Mouse (Mus musculus) left cerebral cortex, postnatal 10 days (tissue): ENCODE results near the gene Krtap28-13. TPM values are rescaled to one million over a fixed set of nuclear protein-coding genes. Genes with fewer than 3 reads are reported as not detected.
A peak's percentile ranks its signal among the peaks of the same experiment; 100 is the strongest.

Experiments
- DNase-seq, 2 experiments: peaks; one replicate each; pipeline ENCODE4 v3.0.0; 2021 to 2022; ENCODE audit warnings: low spot score in 2 of 2, mixed read lengths in 1 of 2; ENCODE audit errors: extremely low spot score in 1 of 2
- intact Hi-C: fragments of 180-260 bp; cut with DNase I; formaldehyde crosslinking; loops from one replicate; pipeline ENCODE4 v1.15.1; 2025
- total RNA-seq, 2 experiments: library from RNA; stranded (reverse); gene quantifications; 2 replicates each; pipeline ENCODE4 v1.2.3; 2021

Gene Krtap28-13
- not detected for total RNA-seq

DNA sequence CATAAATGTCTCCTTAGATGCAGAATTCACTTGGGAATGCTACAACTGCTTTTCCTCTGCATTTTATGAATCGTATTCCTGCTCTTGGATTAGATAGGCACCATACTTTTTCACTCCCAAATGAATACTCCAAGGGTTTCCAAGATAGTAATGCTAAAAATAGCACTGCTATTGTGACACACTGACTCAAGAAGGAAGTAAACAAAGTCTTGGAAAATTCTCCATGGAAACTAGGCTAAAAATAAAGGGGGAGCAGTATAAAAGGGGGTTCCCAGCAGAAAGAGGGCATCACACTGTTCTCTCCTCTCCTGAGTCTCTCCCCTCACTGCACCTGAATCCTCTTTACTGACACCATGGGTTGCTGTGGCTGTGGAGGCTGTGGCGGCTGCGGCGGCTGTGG is at the start of gene Krtap28-13:
Gene Krtap28-13 (plus strand): TSS at position 288 of the 400 bp plus-strand sequence.
- intact Hi-C loops, result loop anchor here (10.0 kb wide), 1 partner anchor 654 kb away; no protein-coding TSS in a partner anchor
- no peak for DNase-seq

- intact Hi-C loops, result no loop called here
- DNase-seq, result no peak
These were observed 46.3 kb upstream of the Krtap28-13 start for GRCm38 (mm10) chr1:83014477-83014876.

DNA sequence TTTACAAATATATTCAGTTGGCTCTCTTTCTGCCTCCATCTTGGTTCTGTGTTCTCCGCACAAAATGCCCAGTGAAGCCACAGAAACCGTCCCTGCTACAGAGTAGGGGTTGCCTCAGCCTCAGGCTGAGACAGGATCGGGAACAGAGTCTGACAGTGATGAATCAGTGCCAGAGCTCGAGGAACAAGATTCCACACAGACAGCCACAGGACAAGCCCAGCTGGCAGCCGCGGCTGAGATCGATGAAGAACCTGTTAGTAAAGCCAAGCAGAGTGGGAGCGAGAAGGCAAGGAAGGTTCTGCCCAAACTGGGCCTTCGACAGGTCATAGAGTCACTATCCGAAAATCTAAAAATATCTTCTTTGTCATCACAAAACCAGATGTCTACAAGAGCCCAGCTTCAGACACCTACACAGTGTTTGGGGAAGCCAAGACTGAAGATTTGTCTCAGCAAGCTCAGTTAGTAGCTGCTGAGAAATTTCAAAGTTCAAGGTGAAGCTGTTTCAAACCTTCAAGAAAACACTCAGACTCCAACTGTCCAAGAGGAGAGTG is 45.3 kb upstream of the Krtap28-13 start:
- intact Hi-C loops, result no loop called here
- DNase-seq, result no peak

- intact Hi-C loops, result no loop called here
- no peak for DNase-seq
These were observed 44.2 kb upstream of the Krtap28-13 start for GRCm38 (mm10) chr1:83016556-83016955.

DNA sequence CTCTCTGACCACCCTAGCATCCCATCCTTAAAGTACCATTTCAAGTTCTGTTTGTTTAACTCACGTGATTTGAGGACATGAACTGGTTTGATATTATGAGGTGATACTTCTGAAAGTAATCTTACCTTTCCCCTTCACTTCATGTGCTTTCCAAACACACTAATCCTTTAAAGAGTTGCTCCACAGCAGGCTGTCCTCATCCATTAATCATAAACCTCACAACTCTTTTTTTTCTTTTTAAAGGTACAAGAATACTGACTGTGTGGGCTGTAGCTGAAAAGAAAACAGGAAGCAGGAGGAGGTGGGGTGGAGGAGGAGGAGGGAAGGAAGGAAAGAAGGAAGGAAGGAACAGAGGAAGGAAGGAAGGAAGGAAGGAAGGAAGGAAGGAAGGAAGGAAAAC is 28.8 kb upstream of the Krtap28-13 start:
- DNase-seq, result no peak
- intact Hi-C loops, result no loop called here

DNA sequence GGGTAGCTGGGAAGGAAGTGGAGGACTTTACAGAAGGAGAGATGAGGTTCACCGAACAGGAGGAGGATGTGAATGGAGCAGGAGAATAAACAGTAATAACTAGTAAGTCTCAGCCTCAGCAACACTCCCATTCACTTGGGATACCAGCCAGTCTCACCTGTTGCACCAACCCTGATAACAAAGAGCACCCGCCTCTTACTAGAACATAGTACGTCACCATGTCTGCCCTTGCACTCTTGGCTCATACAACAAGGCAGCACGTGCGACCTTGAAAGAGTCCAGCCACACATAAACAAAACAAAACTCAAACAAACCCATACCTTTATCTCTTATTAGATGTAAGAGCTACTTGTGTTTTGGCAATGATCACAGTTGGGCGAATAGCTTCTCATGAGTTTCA is 28.2 kb upstream of the Krtap28-13 start:
- intact Hi-C loops, result no loop called here
- DNase-seq, result no peak

- intact Hi-C loops, result no loop called here
These were observed 26.2 kb upstream of the Krtap28-13 start for GRCm38 (mm10) chr1:83034509-83034908.

DNA sequence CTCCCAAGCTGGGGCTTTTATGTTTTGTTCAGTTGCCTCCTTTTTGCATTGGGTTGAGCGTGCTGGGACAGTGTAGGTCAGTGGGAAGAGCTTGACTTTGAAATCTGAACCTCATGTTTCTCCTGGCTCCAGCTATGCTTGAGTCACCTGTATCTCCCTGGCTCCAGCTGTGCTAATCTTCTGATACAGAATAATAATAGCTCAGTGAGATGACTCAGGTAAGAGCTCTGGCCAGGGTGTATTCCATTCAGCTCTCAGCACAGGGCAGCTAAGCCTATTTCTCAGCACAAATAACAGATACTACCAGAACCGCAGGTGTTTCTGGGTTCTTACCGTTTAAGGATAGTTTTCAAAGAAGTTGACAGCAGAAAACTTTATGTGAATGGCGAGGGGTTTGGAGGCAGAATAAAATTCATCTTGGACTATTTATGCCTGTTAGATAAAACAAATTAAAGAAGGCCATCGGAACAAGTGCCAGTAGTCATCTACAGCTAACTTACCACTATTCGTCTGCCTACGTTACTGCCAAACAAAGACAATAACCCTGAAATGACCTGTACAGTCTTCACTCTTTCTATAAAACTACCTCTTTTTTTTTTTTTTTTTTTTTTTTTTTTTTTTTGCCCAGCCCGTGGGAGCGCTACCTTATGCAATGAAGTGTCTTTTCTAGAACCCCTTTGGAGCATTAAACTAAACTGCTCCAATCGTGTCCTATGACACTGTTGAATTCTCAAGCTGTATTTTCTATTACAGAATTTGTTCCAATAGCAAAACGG is 23.6 kb upstream of the Krtap28-13 start:
- intact Hi-C loops, result no loop called here

More at GRCm38 (mm10) chr1:83034509-83034908, 26.2 kb upstream of the Krtap28-13 start:
- DNase-seq, result no peak

GRCm38 (mm10) chr1:83038109-83038672 is 22.5 kb upstream of the Krtap28-13 start, which contains the start of gene Slc19a3:
Gene Slc19a3, minus strand, starts transcription at chr1:83038448.
- intact Hi-C loops, result no loop called here

More for the DNA sequence above, 23.6 kb upstream of the Krtap28-13 start:
- DNase-seq, result no peak

GRCm38 (mm10) chr1:83039080-83039479 is 21.6 kb upstream of the Krtap28-13 start:
- intact Hi-C loops, result no loop called here
- DNase-seq, result no peak

More at GRCm38 (mm10) chr1:83038109-83038672, 22.5 kb upstream of the Krtap28-13 start, which contains the start of gene Slc19a3:
- DNase-seq, result peak; percentile 9 to 46

DNA sequence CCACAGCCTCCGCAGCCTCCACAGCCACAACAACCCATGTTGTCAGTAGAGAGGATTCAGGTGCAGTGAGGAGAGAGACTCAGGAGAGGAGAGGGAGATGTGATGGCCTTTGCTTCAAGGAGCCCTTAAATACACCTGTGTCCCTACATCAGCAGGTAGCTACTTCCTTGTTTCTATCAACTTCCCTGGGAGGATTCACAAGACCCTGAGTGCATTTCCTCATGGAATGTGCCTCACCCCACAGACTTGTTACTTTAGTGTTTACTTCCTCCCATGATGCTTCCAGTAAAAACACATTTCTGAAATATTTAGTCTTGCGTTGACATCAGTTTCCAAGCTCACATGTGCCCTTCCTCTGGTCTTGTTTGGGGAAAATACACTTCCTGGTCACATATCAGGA is 18.4 kb upstream of the Krtap28-13 start, which contains the start of gene Krtap28-10:
Gene Krtap28-10 (minus strand): TSS at position 101 of the 400 bp plus-strand sequence.
- intact Hi-C loops, result no loop called here
- DNase-seq, result no peak

GRCm38 (mm10) chr1:83044882-83045427 is 15.8 kb upstream of the Krtap28-13 start, which contains the start of gene Gm47969:
Gene Gm47969, plus strand, starts transcription at chr1:83044932.
- intact Hi-C loops, result no loop called here
- no peak for DNase-seq

GRCm38 (mm10) chr1:83058481-83058880 is 2.2 kb upstream of the Krtap28-13 start:
- intact Hi-C loops, result no loop called here
- DNase-seq, result no peak

GRCm38 (mm10) chr1:83059278-83059677 is 1.5 kb upstream of the Krtap28-13 start, which contains the start of gene A030005K14Rik:
Gene A030005K14Rik, minus strand, starts transcription at chr1:83059378.
- no peak for DNase-seq
- intact Hi-C loops, result no loop called here

- no peak for DNase-seq
These were observed 4.1 kb downstream of the Krtap28-13 start for GRCm38 (mm10) chr1:83064851-83065250.

DNA sequence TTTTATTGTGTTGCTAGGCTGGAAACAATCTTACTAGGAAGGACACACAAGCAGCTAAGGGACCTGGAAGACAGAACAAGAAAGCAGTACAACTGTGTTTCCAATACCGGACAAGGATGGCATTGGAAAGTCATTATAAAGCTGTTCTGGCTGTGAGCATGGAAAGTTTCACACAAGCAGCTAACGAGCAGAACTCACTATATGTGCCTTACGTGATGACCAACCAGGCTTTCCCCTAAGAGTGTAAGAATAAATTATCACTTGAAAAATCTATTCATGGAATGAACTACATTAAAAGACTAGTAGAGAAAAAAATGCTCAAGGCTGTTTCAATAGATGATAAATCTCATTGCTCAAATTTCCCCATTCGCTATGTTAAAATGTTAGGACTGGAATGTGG is 5.8 kb downstream of the Krtap28-13 start:
- DNase-seq, result no peak
- intact Hi-C loops, result loop anchor here (10.0 kb wide), 1 partner anchor 648 kb away; no protein-coding TSS in a partner anchor

More at GRCm38 (mm10) chr1:83064851-83065250, 4.1 kb downstream of the Krtap28-13 start:
- intact Hi-C loops, result loop anchor here (10.0 kb wide), 1 partner anchor 650 kb away; no protein-coding TSS in a partner anchor

DNA sequence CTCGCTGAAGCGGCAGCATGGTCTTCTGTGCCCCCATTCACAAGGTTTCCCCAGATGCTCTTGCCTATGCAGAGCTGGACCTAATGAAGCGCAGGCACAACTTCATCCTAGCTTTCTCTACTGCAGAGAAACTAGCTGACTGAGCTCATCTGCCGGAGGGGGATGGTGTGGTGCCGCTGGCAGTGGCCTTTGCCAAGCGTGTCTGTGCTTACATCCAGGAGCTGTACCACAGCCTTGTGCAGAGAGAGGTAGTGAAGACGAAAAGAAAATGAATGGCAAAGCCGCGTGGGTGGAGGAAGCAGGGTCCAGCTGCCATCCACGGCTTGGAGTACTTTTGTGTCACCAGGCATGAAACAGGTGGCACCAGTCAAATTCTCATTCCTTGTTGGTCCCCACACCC is 6.5 kb downstream of the Krtap28-13 start:
- DNase-seq, result peak in 1 of 2 experiments; percentile 27
- intact Hi-C loops, result loop anchor here (10.0 kb wide), 1 partner anchor 648 kb away; no protein-coding TSS in a partner anchor

DNA sequence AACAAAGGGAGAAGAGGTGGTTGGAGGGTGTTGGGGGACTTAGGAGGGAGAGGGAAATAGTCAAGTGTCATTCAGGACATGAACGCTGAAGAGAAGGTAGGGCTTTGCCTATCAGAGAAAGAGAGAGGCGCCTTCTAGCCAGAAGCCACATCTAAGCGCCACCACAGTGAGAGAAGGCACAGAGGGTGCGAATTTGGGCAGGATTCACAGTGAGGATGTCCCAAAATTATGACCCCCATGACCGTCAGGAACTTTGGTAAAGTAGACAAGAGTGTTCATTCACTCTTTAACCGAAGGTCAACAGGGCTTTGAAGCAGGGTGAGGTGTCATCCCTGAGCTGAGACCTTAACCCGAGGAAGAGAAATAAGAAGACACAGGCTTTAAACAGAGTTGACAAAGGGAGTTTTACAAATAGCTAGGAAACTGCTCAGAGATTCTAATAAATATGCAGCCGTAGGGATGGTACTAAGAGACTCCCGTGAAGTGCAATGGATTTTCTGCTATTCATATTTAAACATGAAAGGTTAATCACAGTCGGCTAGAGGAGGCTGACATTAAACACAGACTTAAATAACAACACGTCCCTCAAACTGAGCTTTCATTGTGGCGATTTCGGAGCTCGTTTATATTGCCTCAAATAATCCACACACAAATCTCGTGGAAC is 14.9 kb downstream of the Krtap28-13 start:
- intact Hi-C loops, result loop anchor here (1.0 kb wide), 1 partner anchor 288 kb away; no protein-coding TSS in a partner anchor
- DNase-seq, result no peak
